Mouse (Mus musculus) CH12.LX (cell line): Measurements from ENCODE around the gene Kank1. TPM values are rescaled to one million over a fixed set of nuclear protein-coding genes. Genes with fewer than 3 reads are reported as not detected.

Experiments used
- DNase-seq: peaks from one replicate; pipeline ENCODE4 v3.0.0-alpha.2; 2013; ENCODE audit errors: extremely low read depth
- H3K27ac ChIP-seq: 2 replicates; pipeline ENCODE4 v1.5.1; 2012; ENCODE audit warnings: low read depth, mild to moderate bottlenecking, control low read depth, moderate library complexity; ENCODE audit not compliant: insufficient read depth
- H3K27me3 ChIP-seq: replicated peaks from 2 replicates; pipeline ENCODE3; 2012; ENCODE audit warnings: inconsistent platforms
- H3K36me3 ChIP-seq, 2 experiments: replicated peaks in 1 of 2; 2 replicates each; pipeline versions ENCODE3 to v1.6.1; 2012; ENCODE audit warnings: inconsistent platforms in 1 of 2, low read length in 1 of 2, mild to moderate bottlenecking in 1 of 2, mixed read lengths in 1 of 2, moderate library complexity in 1 of 2; ENCODE audit not compliant: control insufficient read depth in 1 of 2, insufficient read depth in 1 of 2
- H3K4me1 ChIP-seq, 2 experiments: 2 replicates each; pipeline ENCODE4 v1.6.1; 2012; ENCODE audit warnings: inconsistent platforms in 1 of 2, moderate library complexity in 1 of 2; ENCODE audit not compliant: insufficient read depth in 2 of 2, control insufficient read depth in 1 of 2
- H3K4me2 ChIP-seq: 2 replicates; pipeline ENCODE4 v1.6.1; 2012; ENCODE audit warnings: low read depth, mild to moderate bottlenecking, control low read depth; ENCODE audit not compliant: poor library complexity, insufficient read depth, severe bottlenecking
- H3K4me3 ChIP-seq, 3 experiments: fragments of 150-350 bp in 1 of 3; sonication (generic) in 1 of 3; replicated peaks in 1 of 3; 2 replicates each; pipeline versions ENCODE3 to v1.5.1; 2011 to 2012; ENCODE audit warnings: low read depth in 2 of 3, low read length in 2 of 3, mild to moderate bottlenecking in 2 of 3, moderate library complexity in 2 of 3, control low read depth in 1 of 3, improper control_type of control experiment in 1 of 3, inconsistent platforms in 1 of 3, mixed read lengths in 1 of 3; ENCODE audit not compliant: poor library complexity in 1 of 3
- H3K79me2 ChIP-seq: replicated peaks from 2 replicates; pipeline ENCODE4 v1.6.1; 2012; ENCODE audit warnings: mild to moderate bottlenecking, moderate library complexity; ENCODE audit not compliant: control insufficient read depth, poor library complexity, insufficient read depth, severe bottlenecking; ENCODE audit errors: extremely low read depth
- H3K9ac ChIP-seq: 2 replicates; pipeline ENCODE4 v1.6.1; 2012; ENCODE audit warnings: low read depth, mild to moderate bottlenecking, control low read depth, moderate library complexity; ENCODE audit not compliant: insufficient read depth
- H3K9me3 ChIP-seq: replicated peaks from 2 replicates; pipeline ENCODE3; 2012; ENCODE audit warnings: low read length, inconsistent platforms, mixed read lengths
- CHD1 ChIP-seq: IDR thresholded peaks from 2 replicates; pipeline ENCODE4 v1.6.1; 2012; ENCODE audit warnings: low read depth, low read length, improper control_type of control experiment, inconsistent platforms
- CHD2 ChIP-seq: IDR thresholded peaks from 2 replicates; pipeline ENCODE4 v1.6.1; 2011; ENCODE audit warnings: low read length, improper control_type of control experiment
- E2F4 ChIP-seq: IDR thresholded peaks from 2 replicates; pipeline ENCODE4 v1.6.1; 2011; ENCODE audit warnings: low read depth, low read length, improper control_type of control experiment; ENCODE audit not compliant: insufficient replicate concordance
- EP300 ChIP-seq: IDR thresholded peaks from 2 replicates; pipeline ENCODE4 v1.6.1; 2011; ENCODE audit warnings: low read length, improper control_type of control experiment
- GABPA ChIP-seq: IDR thresholded peaks from 2 replicates; pipeline ENCODE4 v1.6.1; 2012; ENCODE audit warnings: low read depth, low read length, improper control_type of control experiment, inconsistent platforms; ENCODE audit not compliant: insufficient replicate concordance
- HCFC1 ChIP-seq: IDR thresholded peaks from 2 replicates; pipeline ENCODE4 v1.6.1; 2012; ENCODE audit warnings: low read depth, mild to moderate bottlenecking, inconsistent platforms, low read length, improper control_type of control experiment
- IRF4 ChIP-seq: IDR thresholded peaks from 2 replicates; pipeline ENCODE4 v1.6.1; 2014; ENCODE audit warnings: low read depth, mild to moderate bottlenecking, inconsistent platforms, low read length, improper control_type of control experiment
- JUN ChIP-seq: IDR thresholded peaks from 2 replicates; pipeline ENCODE4 v1.6.1; 2011; ENCODE audit warnings: low read depth, mild to moderate bottlenecking, low read length, improper control_type of control experiment, moderate library complexity; ENCODE audit not compliant: insufficient read depth
- KAT2A ChIP-seq: IDR thresholded peaks from 2 replicates; pipeline ENCODE4 v1.6.1; 2012; ENCODE audit warnings: low read length, improper control_type of control experiment, inconsistent platforms; ENCODE audit not compliant: insufficient replicate concordance
- MAFK ChIP-seq: IDR thresholded peaks from 2 replicates; pipeline ENCODE4 v1.6.1; 2011; ENCODE audit warnings: low read length, improper control_type of control experiment; ENCODE audit not compliant: insufficient replicate concordance
- MAX ChIP-seq: IDR thresholded peaks from 2 replicates; pipeline ENCODE4 v1.6.1; 2011; ENCODE audit warnings: low read length, improper control_type of control experiment
- MEF2A ChIP-seq: IDR thresholded peaks from 2 replicates; pipeline ENCODE4 v1.6.1; 2014; ENCODE audit warnings: low read depth, mild to moderate bottlenecking, inconsistent platforms, low read length, improper control_type of control experiment, borderline replicate concordance
- MXI1 ChIP-seq: IDR thresholded peaks from 2 replicates; pipeline ENCODE4 v1.6.1; 2011; ENCODE audit warnings: mild to moderate bottlenecking, low read depth, low read length, improper control_type of control experiment
- MYC ChIP-seq: IDR thresholded peaks from 2 replicates; pipeline ENCODE4 v1.6.1; 2011; ENCODE audit warnings: low read depth, mild to moderate bottlenecking, improper control_type of control experiment, low read length
- NELFE ChIP-seq: IDR thresholded peaks from 2 replicates; pipeline ENCODE4 v1.6.1; 2011; ENCODE audit warnings: low read depth, low read length, improper control_type of control experiment
- NRF1 ChIP-seq: IDR thresholded peaks from 2 replicates; pipeline ENCODE4 v1.6.1; 2014; ENCODE audit warnings: low read depth, mild to moderate bottlenecking, inconsistent platforms, low read length, improper control_type of control experiment, moderate library complexity
- PAX5 ChIP-seq: IDR thresholded peaks from 2 replicates; pipeline ENCODE4 v1.6.1; 2012; ENCODE audit warnings: low read length, inconsistent platforms, mixed read lengths
- RAD21 ChIP-seq: IDR thresholded peaks from 2 replicates; pipeline ENCODE4 v1.6.1; 2011; ENCODE audit warnings: low read depth, mild to moderate bottlenecking, low read length, improper control_type of control experiment, moderate library complexity
- RCOR1 ChIP-seq: conservative IDR thresholded peaks from 2 replicates; pipeline ENCODE4 v1.6.1; 2012; ENCODE audit warnings: low read depth, mild to moderate bottlenecking, inconsistent platforms, low read length, improper control_type of control experiment
- SMC3 ChIP-seq: IDR thresholded peaks from 2 replicates; pipeline ENCODE4 v1.6.1; 2011; ENCODE audit warnings: low read depth, low read length, improper control_type of control experiment
- TBP ChIP-seq: conservative IDR thresholded peaks from 2 replicates; pipeline ENCODE4 v1.6.1; 2011; ENCODE audit warnings: low read depth, low read length, improper control_type of control experiment
- UBTF ChIP-seq: IDR thresholded peaks from 2 replicates; pipeline ENCODE4 v1.6.1; 2012; ENCODE audit warnings: low read depth, mild to moderate bottlenecking, inconsistent platforms, low read length, improper control_type of control experiment, moderate library complexity
- USF2 ChIP-seq: conservative IDR thresholded peaks from 2 replicates; pipeline ENCODE4 v1.6.1; 2011; ENCODE audit warnings: low read depth, low read length, improper control_type of control experiment
- ZC3H11A ChIP-seq: IDR thresholded peaks from 2 replicates; pipeline ENCODE4 v1.6.1; 2012; ENCODE audit warnings: low read depth, mild to moderate bottlenecking, inconsistent platforms, low read length, improper control_type of control experiment
- ZKSCAN1 ChIP-seq: IDR thresholded peaks from 2 replicates; pipeline ENCODE4 v1.6.1; 2012; ENCODE audit warnings: low read depth, inconsistent platforms, low read length, improper control_type of control experiment, borderline replicate concordance
- ZNF384 ChIP-seq: IDR thresholded peaks from 2 replicates; pipeline ENCODE4 v1.6.1; 2012; ENCODE audit warnings: low read depth, low read length, improper control_type of control experiment, inconsistent platforms
- dilution Hi-C: fragments of 300-500 bp; cut with MboI; formaldehyde crosslinking; loops from 2 replicates; pipeline ENCODE4 v1.14.3; 2020; ENCODE audit warnings: low sequenced_read_pairs; ENCODE audit not compliant: extremely low pct_unique_long_range_greater_than_20kb, extremely low pct_ligation_motif_present
- in situ Hi-C: fragments of 300-500 bp; cut with MboI; formaldehyde crosslinking; loops from 3 replicates; pipeline ENCODE4 v1.14.3; 2019; ENCODE audit warnings: low sequenced_read_pairs, low pct_ligation_motif_present, low pct_unique_long_range_greater_than_20kb, mixed read lengths
- polyA plus RNA-seq: library from polyadenylated mRNA; unstranded; fragments of >175 nt; gene quantifications from 2 replicates; pipeline ENCODE4 v1.2.1, GENCODE M21; 2012; ENCODE audit warnings: low read depth; ENCODE audit not compliant: insufficient read length
- total RNA-seq, 2 experiments: library from RNA; depleted of rRNA; stranded (reverse); fragments of 300-350 nt in 1 of 2; fragments of >200 nt in 1 of 2; gene quantifications; 2 replicates each; pipeline ENCODE4 v1.2.3; 2012 to 2014

Kank1 gene
- total and polyA plus RNA-seq, 3 experiments = 0.10 to 0.13 (median 0.12) TPM

- in situ Hi-C loops = no loop called here
- H3K27ac ChIP-seq = no peak overlapping the region
- dilution Hi-C loops = no loop called here
Measured at GRCm38 (mm10) chr19:25273179-25273578, 36.4 kb downstream of the Kank1 start.

GRCm38 (mm10) chr19:25276600-25277395 lies 40.0 kb downstream of the Kank1 start:
- TF ChIP-seq MEF2A (no peak), CHD2 (no peak), NRF1 (no peak), KAT2A (no peak), JUN (no peak), PAX5 (no peak), HCFC1 (no peak), MXI1 (no peak), GABPA (no peak), ZKSCAN1 (no peak), RCOR1 (no peak), SMC3 (no peak), MAX (no peak), UBTF (no peak), MAFK (no peak), MYC (no peak), NELFE (no peak), TBP (no peak), EP300 (no peak), E2F4 (no peak)
- in situ Hi-C loops = no loop called here

More at GRCm38 (mm10) chr19:25273179-25273578, 36.4 kb downstream of the Kank1 start:
- H3K79me2 ChIP-seq = no peaks in the 10 kb centered on the region
- TF ChIP-seq MAFK (no peak), RAD21 (no peak), HCFC1 (no peak), IRF4 (no peak), CHD1 (no peak), EP300 (no peak), ZNF384 (no peak), ZC3H11A (no peak), USF2 (no peak), PAX5 (no peak), ZKSCAN1 (no peak)
- no peaks in the 10 kb centered on the region for H3K4me1 ChIP-seq
- no peaks in the 10 kb centered on the region for H3K36me3 ChIP-seq
- no peak overlapping the region for H3K4me3 ChIP-seq
- peaks cover 7% of the 10 kb centered on the region for H3K9me3 ChIP-seq
- no peak for DNase-seq
- H3K27me3 ChIP-seq = no peaks in the 10 kb centered on the region
- H3K9ac ChIP-seq = no peak overlapping the region
- H3K4me2 ChIP-seq = no peak overlapping the region

More at GRCm38 (mm10) chr19:25276600-25277395, 40.0 kb downstream of the Kank1 start:
- Histone ChIP-seq H3K4me3 (no peak overlapping the region), H3K79me2 (no peaks in the 10 kb centered on the region), H3K4me1 (no peaks in the 10 kb centered on the region), H3K4me2 (no peak overlapping the region), H3K36me3 (no peaks in the 10 kb centered on the region), H3K27ac (no peak overlapping the region), H3K9me3 (no peaks in the 10 kb centered on the region), H3K9ac (no peak overlapping the region), H3K27me3 (no peaks in the 10 kb centered on the region)
- DNase-seq = no peak
- dilution Hi-C loops = no loop called here
